In the genomic region with DNA sequence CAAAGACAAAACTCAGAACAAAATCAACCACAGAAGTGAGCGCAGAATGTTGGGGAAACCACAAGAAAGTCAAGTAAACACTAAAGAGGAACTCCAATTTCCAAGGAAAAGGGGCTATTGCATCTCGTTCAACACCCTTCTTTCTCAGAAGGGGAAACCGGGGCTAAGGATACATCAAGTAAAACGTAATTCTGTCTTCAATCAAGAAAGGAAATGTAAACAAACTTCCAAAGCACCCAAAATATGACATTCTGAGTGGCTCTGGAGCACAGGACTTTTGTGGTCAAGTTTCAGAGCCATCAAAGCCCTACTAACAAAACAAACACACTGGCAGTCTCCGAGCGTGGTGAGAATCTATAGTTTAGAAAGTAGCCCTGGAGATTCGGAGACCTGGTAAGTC, we compare ENCODE assay signal across 8 mouse cellular contexts. TPM values are rescaled to one million over a fixed set of nuclear protein-coding genes. Genes with fewer than 3 reads are reported as not detected.
DNase-seq lines count a peak whose midpoint lies in the region; ATAC-seq and TF ChIP-seq lines count a peak whose summit lies in the region.

No protein-coding gene starts in this region.

- H3K4me3 ChIP-seq in heart, embryonic 10.5 days: peak overlapping the region; percentile 88
- peak overlapping the region; percentile 85 for H3K4me3 ChIP-seq in ES-Bruce4 (ENCODE audit: low read depth, low read length)
- H3K4me3 ChIP-seq in heart, postnatal 0 days (ENCODE audit: low read depth, low read length): peak overlapping the region; percentile 82

- H3K4me1 ChIP-seq in heart, embryonic 10.5 days: peaks cover 48% of the 10 kb centered on the region
- peaks cover 2% of the 10 kb centered on the region for H3K4me1 ChIP-seq in ES-Bruce4 (ENCODE audit: control insufficient read depth, insufficient read depth, low read length)
- peaks cover 25% of the 10 kb centered on the region for H3K4me1 ChIP-seq in heart, postnatal 0 days (ENCODE audit: control insufficient read depth, insufficient read depth)

- H3K27me3 ChIP-seq in heart, embryonic 10.5 days (ENCODE audit: insufficient read depth, poor library complexity, severe bottlenecking): no peaks in the 10 kb centered on the region
- no peaks in the 10 kb centered on the region for H3K27me3 ChIP-seq in ES-Bruce4 (ENCODE audit: control insufficient read depth, insufficient read depth, low read length, poor library complexity, severe bottlenecking)
- H3K27me3 ChIP-seq in heart, postnatal 0 days (ENCODE audit: control insufficient read depth, insufficient read depth, low read length): no peaks in the 10 kb centered on the region

- no peak for ATAC-seq in heart, postnatal 0 days (ENCODE audit: insufficient read depth, low read depth)

- H3K4me2 ChIP-seq in heart, postnatal 0 days (ENCODE audit: low read depth, low read length): peak overlapping the region; percentile 84

- H3K27ac ChIP-seq in heart, embryonic 10.5 days: peak overlapping the region; percentile 92
- H3K27ac ChIP-seq in ES-Bruce4 (ENCODE audit: insufficient read depth, low read length): no peak overlapping the region
- H3K27ac ChIP-seq in heart, postnatal 0 days (ENCODE audit: low read depth): peak overlapping the region; percentile 86

- H3K9me3 ChIP-seq in heart, embryonic 10.5 days: no peaks in the 10 kb centered on the region
- H3K9me3 ChIP-seq in ES-Bruce4 (replicated peaks; ENCODE audit: control insufficient read depth, insufficient read depth, low read length, poor library complexity, severe bottlenecking): no peaks in the 10 kb centered on the region
- no peaks in the 10 kb centered on the region for H3K9me3 ChIP-seq in heart, postnatal 0 days (replicated peaks; ENCODE audit: control insufficient read depth, low read length)

- no peak for DNase-seq in heart, embryonic 10.5 days (ENCODE audit: low spot score)
- DNase-seq in heart, postnatal 4 days: no peak
- DNase-seq in heart, postnatal 0 days (ENCODE audit: low spot score): no peak
- DNase-seq in mesoderm, embryonic 11.5 days (ENCODE audit: low read depth, low spot score): peak; percentile 12
- DNase-seq in thymus, adult 18-20 months: no peak
- no peak for DNase-seq in right cerebral cortex, postnatal 25 days
- no peak for DNase-seq in kidney, adult 9 months

- H3K9ac ChIP-seq in ES-Bruce4 (ENCODE audit: low read depth, poor library complexity, severe bottlenecking): peak overlapping the region; percentile 80
- H3K9ac ChIP-seq in heart, postnatal 0 days (replicated peaks; ENCODE audit: low read depth, low read length): peak overlapping the region; percentile 82

- H3K36me3 ChIP-seq in heart, embryonic 10.5 days: no peaks in the 10 kb centered on the region
- no peaks in the 10 kb centered on the region for H3K36me3 ChIP-seq in ES-Bruce4 (ENCODE audit: control insufficient read depth, insufficient read depth, low read length, poor library complexity, severe bottlenecking)
- no peaks in the 10 kb centered on the region for H3K36me3 ChIP-seq in heart, postnatal 0 days (replicated peaks; ENCODE audit: control insufficient read depth, insufficient read depth, low read length)

- no peak for TF ChIP-seq POLR2A in ES-Bruce4 (IDR thresholded peaks at IDR 0.05; ENCODE audit: insufficient read depth, low read length)

- no peak for TF ChIP-seq CTCF in ES-Bruce4 (IDR thresholded peaks at IDR 0.05; ENCODE audit: low read depth, low read length)
- no peak for TF ChIP-seq CTCF in heart, postnatal 0 days (IDR thresholded peaks at IDR 0.05; ENCODE audit: low read depth)

- TF ChIP-seq EP300 in ES-Bruce4 (IDR thresholded peaks at IDR 0.05; ENCODE audit: insufficient read depth, low read depth, low read length): no peak
- TF ChIP-seq EP300 in heart, postnatal 0 days (IDR thresholded peaks at IDR 0.05; ENCODE audit: low read depth): no peak

- WGBS in heart, embryonic 10.5 days: 10% methylated on average over 7 of the region's 7 CpGs
- WGBS in heart, postnatal 0 days: 13% methylated on average over 7 of the region's 7 CpGs

RNA-seq across cellular contexts. Expression of a gene that starts 0.8 kb away (rescaled TPM):
- polyA plus RNA-seq in heart, embryonic 10.5 days (2016; fragmentation: Nextera tagmentation; extraction: Ambion mirVana): 18.8 and 23.6 TPM in 2 replicates
- total RNA-seq in heart, postnatal 4 days (2021): 10 to 100 TPM; 16.6 to 17.4 TPM
- polyA plus RNA-seq in ES-Bruce4 (2011; ENCODE audit: insufficient read depth, insufficient read length, low read depth, missing spikeins): 29.9 and 32.5 TPM in 2 replicates
- 21.2 and 34.7 TPM in 2 replicates for total RNA-seq in heart, postnatal 0 days (2014; rRNA removed; ENCODE audit: low replicate concordance)
- polyA plus RNA-seq in heart, postnatal 0 days (2015; fragmentation: Nextera tagmentation; extraction: Ambion mirVana): 11.6 and 11.9 TPM in 2 replicates

RNA-seq across cellular contexts. Expression of a gene that starts 32.9 kb away (rescaled TPM):
- polyA plus RNA-seq in heart, embryonic 10.5 days (2016; fragmentation: Nextera tagmentation; extraction: Ambion mirVana): not detected in 2 replicates
- total RNA-seq in heart, postnatal 4 days (2021): not detected
- polyA plus RNA-seq in ES-Bruce4 (2011; ENCODE audit: insufficient read depth, insufficient read length, low read depth, missing spikeins): not detected in 2 replicates
- not detected in 2 replicates for total RNA-seq in heart, postnatal 0 days (2014; rRNA removed; ENCODE audit: low replicate concordance)
- not detected in 2 replicates for polyA plus RNA-seq in heart, postnatal 0 days (2015; fragmentation: Nextera tagmentation; extraction: Ambion mirVana)

RNA-seq across cellular contexts. Expression of a gene that starts 43.4 kb away (rescaled TPM):
- 87.9 and 92.0 TPM in 2 replicates for polyA plus RNA-seq in heart, embryonic 10.5 days (2016; fragmentation: Nextera tagmentation; extraction: Ambion mirVana)
- total RNA-seq in heart, postnatal 4 days (2021): 10 to 100 TPM; 52.2 to 52.7 TPM
- polyA plus RNA-seq in ES-Bruce4 (2011; ENCODE audit: insufficient read depth, insufficient read length, low read depth, missing spikeins): 69.1 and 88.0 TPM in 2 replicates
- total RNA-seq in heart, postnatal 0 days (2014; rRNA removed; ENCODE audit: low replicate concordance): 11.7 and 24.8 TPM in 2 replicates
- 84.7 and 85.5 TPM in 2 replicates for polyA plus RNA-seq in heart, postnatal 0 days (2015; fragmentation: Nextera tagmentation; extraction: Ambion mirVana)
